Mouse (Mus musculus) liver, embryonic 11.5 days (tissue): ENCODE measurements around the gene Dcn. TPM values are rescaled to one million over a fixed set of nuclear protein-coding genes. Genes with fewer than 3 reads are reported as not detected.

Source experiments
- ATAC-seq: fragments of 200-750 bp; cut with Nextera tagmentation; replicated peaks from 2 replicates; pipeline ENCODE4 v1.8.0; 2017; ENCODE audit warnings: moderate number of reproducible peaks, mild to moderate bottlenecking, moderate TSS enrichment, moderate library complexity; ENCODE audit not compliant: low FRiP score
- DNase-seq: peaks from one replicate; pipeline ENCODE4 v3.0.0-alpha.2; 2017; ENCODE audit warnings: low spot score
- H3K27ac ChIP-seq: fragments of 300-500 bp; sonication (generic); 2 replicates; pipeline ENCODE4 v1.5.1; 2014; ENCODE audit warnings: mild to moderate bottlenecking, low read depth, low read length, control low read depth
- H3K27me3 ChIP-seq: fragments of 300-500 bp; sonication (generic); replicated peaks from 2 replicates; pipeline ENCODE4 v1.6.1; 2014; ENCODE audit warnings: low read length, mixed read lengths; ENCODE audit not compliant: control insufficient read depth, insufficient read depth
- H3K36me3 ChIP-seq: fragments of 300-500 bp; sonication (generic); 2 replicates; pipeline ENCODE4 v1.6.1; 2014; ENCODE audit warnings: mild to moderate bottlenecking, low read length, moderate library complexity, mixed read lengths; ENCODE audit not compliant: control insufficient read depth, insufficient read depth
- H3K4me1 ChIP-seq: fragments of 300-500 bp; sonication (generic); replicated peaks from 2 replicates; pipeline ENCODE4 v1.6.1; 2014; ENCODE audit warnings: low read length, mixed read lengths; ENCODE audit not compliant: control insufficient read depth, insufficient read depth
- H3K4me2 ChIP-seq: fragments of 300-500 bp; sonication (generic); 2 replicates; pipeline ENCODE4 v1.6.1; 2014; ENCODE audit warnings: mild to moderate bottlenecking, control low read depth, moderate library complexity
- H3K4me3 ChIP-seq: fragments of 300-500 bp; sonication (generic); 2 replicates; pipeline ENCODE4 v1.5.1; 2014; ENCODE audit warnings: low read depth, low read length, control low read depth
- H3K9ac ChIP-seq: fragments of 300-500 bp; sonication (generic); 2 replicates; pipeline ENCODE4 v1.6.1; 2014; ENCODE audit warnings: low read depth, low read length, control low read depth
- H3K9me3 ChIP-seq: fragments of 300-500 bp; sonication (generic); 2 replicates; pipeline ENCODE4 v1.6.1; 2016; ENCODE audit warnings: low read length, inconsistent platforms, mixed read lengths; ENCODE audit not compliant: control insufficient read depth
- WGBS: fragments of 180-500 bp; shearing (Covaris S2); extraction: QIAGEN DNeasy Blood & Tissue Kit; methylation state at CpG from one replicate; pipeline ENCODE4 v1.1.7; 2014; 5-methylcytosine and 5-hydroxymethylcytosine counted together
- polyA plus RNA-seq: library from polyadenylated mRNA; unstranded; fragments of >200 nt; fragmentation: Nextera tagmentation; extraction: Ambion mirVana; gene quantifications from 2 replicates; pipeline ENCODE4 v1.2.1, GENCODE M21; 2014

Gene Dcn
- polyA plus RNA-seq, 1 experiment from 2014 or later, result 39.5 TPM

DNA sequence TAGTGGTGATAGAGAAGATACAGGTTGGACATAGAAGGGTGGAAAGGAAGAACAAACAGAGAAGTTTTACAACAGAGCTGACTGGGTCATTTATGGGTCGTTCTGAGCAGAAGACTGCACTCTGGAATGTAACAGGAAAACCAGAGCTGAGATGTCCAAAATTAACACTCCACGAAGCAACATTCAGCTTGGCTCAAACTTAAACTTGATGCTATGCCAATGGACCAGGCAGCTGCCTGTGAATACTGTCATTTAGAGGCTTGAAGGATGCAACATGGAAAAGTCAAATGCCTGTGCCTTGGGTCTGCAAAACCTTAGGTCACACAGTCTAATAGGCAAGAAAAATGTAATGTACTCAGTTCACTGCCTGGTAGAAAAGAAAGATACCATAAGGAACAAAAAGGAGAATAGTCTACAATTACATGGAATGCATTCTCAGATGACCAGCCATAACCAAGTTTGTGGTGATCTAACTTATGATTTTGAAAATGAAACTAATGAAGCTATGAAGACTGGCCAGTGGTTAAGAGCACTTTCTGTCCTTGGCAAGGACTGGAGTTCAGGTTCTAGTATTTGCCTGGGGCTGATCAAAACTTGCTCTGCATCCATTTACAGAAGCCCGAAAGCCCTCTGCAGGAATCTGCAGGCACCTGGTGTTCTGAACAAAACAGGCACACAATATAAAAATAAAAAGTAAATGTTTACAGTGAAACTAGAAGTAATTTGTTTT is 9.8 kb upstream of the Dcn start:
- Histone ChIP-seq H3K36me3 (no peaks in the 10 kb centered on the region), H3K9ac (no peak overlapping the region), H3K27ac (no peak overlapping the region), H3K4me3 (no peak overlapping the region), H3K27me3 (no peaks in the 10 kb centered on the region), H3K4me2 (no peak overlapping the region), H3K9me3 (no peaks in the 10 kb centered on the region), H3K4me1 (no peaks in the 10 kb centered on the region)
- WGBS, result 66% methylated on average over 3 of the region's 3 CpGs
- ATAC-seq (no peak), DNase-seq (no peak)

DNA sequence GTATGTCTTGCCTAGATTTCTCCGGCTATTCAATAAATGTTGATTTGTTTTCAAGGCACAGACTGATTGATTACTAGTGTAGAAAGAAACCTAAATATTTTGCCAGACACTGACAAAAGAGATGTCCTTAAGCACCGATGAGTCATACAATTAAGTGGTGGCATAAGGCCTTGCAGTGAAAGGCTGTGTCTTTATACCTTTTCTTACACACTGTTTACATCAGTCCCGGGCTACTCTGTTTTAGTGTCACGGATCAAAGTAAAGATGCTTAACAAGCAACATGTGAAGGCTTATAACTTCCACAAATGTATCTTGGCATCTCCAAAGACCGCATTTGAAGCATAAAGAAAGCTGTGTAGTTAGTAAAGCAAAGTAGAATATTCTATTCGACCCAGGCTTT is 3.9 kb upstream of the Dcn start:
- H3K36me3 ChIP-seq, result no peaks in the 10 kb centered on the region

DNA sequence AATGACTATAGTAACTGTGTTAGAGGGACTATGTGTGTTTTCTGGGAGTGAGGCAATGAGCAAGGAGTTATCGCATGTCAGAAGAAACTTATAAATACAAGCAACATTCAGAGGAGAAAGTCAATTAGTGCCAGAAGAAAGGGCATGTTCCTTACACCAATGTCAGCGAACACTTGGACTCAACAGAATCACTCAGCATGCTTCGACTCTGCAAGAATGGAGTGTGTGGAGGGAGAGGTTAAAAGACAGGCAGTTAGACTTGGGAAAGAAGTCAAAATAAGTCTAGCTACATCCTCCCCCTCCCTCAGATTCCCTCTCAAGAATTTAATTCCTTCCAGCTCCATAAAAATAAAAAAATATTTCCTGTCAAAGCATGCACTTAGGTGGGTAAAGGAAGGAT is 1.1 kb upstream of the Dcn start:
- no peaks in the 10 kb centered on the region for H3K9me3 ChIP-seq
- DNase-seq (no peak), ATAC-seq (no peak)
- no peaks in the 10 kb centered on the region for H3K4me1 ChIP-seq
- no peak overlapping the region for H3K4me2 ChIP-seq
- 78% methylated on average over 3 of the region's 3 CpGs for WGBS
- H3K36me3 ChIP-seq, result no peaks in the 10 kb centered on the region
- H3K4me3 ChIP-seq, result no peak overlapping the region
- no peak overlapping the region for H3K27ac ChIP-seq
- H3K27me3 ChIP-seq, result no peaks in the 10 kb centered on the region
- H3K9ac ChIP-seq, result no peak overlapping the region

More for the DNA sequence above, 3.9 kb upstream of the Dcn start:
- Histone ChIP-seq H3K9me3 (no peaks in the 10 kb centered on the region), H3K4me3 (no peak overlapping the region), H3K27me3 (no peaks in the 10 kb centered on the region), H3K9ac (no peak overlapping the region), H3K27ac (no peak overlapping the region), H3K4me1 (no peaks in the 10 kb centered on the region), H3K4me2 (no peak overlapping the region)
- ATAC-seq, result no peak
- no peak for DNase-seq
- WGBS, result 68% methylated on average over 6 of the region's 6 CpGs

DNA sequence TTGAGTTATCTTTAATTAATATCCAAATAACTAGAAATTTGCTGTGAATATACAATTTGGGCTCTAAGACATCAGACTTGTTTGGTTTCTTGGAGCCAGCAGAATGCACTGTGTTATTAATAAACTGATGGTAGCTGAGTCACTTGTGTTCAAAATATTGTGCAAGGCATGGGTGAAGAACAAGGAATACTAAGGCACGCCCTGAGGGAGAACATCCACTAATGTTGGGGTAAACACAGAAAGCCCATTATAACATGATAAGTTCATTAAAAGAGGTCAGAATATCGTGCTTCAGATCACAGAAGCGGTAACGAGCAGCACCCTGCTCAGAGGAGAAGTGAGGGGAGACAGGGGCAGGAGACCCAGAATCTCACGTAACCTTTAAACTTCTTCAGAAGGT is 2.7 kb downstream of the Dcn start:
- Histone ChIP-seq H3K4me3 (no peak overlapping the region), H3K9ac (no peak overlapping the region), H3K27me3 (no peaks in the 10 kb centered on the region), H3K4me1 (no peaks in the 10 kb centered on the region), H3K36me3 (no peaks in the 10 kb centered on the region), H3K27ac (no peak overlapping the region), H3K9me3 (no peaks in the 10 kb centered on the region), H3K4me2 (no peak overlapping the region)
- ATAC-seq, result no peak
- no peak for DNase-seq
- 78% methylated on average over 5 of the region's 5 CpGs for WGBS

DNA sequence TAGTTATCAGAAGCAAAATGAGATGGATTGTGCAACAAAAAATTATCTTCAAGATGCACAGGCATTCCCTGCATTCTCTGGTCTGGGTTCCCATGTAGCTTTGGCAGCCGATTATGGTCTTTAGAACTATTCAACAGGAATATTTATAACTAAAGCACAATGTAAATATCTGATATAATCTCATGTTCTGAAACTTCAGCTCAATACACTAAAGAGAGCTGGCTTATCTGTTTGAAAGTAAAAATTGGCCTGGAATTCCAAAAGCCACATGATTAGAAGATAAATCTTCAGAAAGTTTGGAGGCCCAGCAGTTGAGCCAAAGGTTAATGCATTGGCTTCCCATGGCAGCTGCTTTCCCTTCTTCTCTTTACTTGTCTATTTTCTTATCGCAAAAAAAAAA is 4.6 kb downstream of the Dcn start:
- Histone ChIP-seq H3K9me3 (no peaks in the 10 kb centered on the region), H3K4me1 (no peaks in the 10 kb centered on the region), H3K27ac (no peak overlapping the region), H3K27me3 (no peaks in the 10 kb centered on the region), H3K4me3 (no peak overlapping the region), H3K9ac (no peak overlapping the region), H3K4me2 (no peak overlapping the region), H3K36me3 (no peaks in the 10 kb centered on the region)
- WGBS, result 81% methylated on average over 2 of the region's 2 CpGs
- ATAC-seq (no peak), DNase-seq (no peak)

DNA sequence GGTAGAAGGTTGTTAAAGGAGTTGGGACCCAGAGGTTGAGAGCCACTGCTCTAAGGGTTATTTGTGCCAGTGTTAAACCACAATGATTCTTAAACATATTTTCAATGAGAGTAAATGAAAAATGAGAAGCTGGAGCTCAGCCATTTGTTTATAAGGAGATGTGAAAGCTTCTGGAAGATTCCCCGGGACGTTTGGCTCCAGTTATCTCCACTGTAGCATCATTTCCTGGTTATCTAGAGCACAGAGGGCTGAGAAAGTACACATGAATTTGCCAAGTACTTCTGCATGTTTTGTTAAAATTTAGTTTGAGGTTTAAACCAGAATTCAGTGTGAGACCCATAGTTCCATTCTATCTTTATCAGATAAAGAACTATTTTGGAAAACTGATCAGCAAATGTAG is 5.7 kb downstream of the Dcn start:
- Histone ChIP-seq H3K9ac (no peak overlapping the region), H3K4me1 (no peaks in the 10 kb centered on the region), H3K36me3 (no peaks in the 10 kb centered on the region), H3K4me2 (no peak overlapping the region), H3K27me3 (no peaks in the 10 kb centered on the region), H3K27ac (no peak overlapping the region), H3K4me3 (no peak overlapping the region), H3K9me3 (no peaks in the 10 kb centered on the region)
- 53% methylated on average over 2 of the region's 2 CpGs for WGBS
- DNase-seq (no peak), ATAC-seq (no peak)

DNA sequence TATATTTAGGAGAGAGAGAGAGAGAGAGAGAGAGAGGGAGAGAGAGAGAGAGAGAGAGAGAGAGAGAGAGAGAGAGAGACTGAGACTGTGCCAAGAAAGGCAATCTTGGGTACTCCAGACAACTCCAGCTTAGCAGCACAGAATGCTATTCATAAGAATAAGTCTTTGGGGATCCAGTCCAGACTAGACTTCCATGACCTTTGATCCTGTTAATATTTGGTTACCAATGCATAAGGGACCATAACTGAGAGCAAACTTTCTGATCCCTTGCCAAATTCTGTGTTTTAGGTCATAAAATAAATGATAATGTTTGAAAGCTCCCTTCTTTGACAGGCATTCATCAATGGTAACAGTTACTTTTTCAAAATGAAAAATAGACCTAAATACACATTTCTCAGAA is 6.7 kb downstream of the Dcn start:
- no peaks in the 10 kb centered on the region for H3K36me3 ChIP-seq
- H3K9ac ChIP-seq, result no peak overlapping the region
- H3K27ac ChIP-seq, result no peak overlapping the region
- no peaks in the 10 kb centered on the region for H3K27me3 ChIP-seq
- no peak overlapping the region for H3K4me3 ChIP-seq
- ATAC-seq (no peak), DNase-seq (no peak)
- H3K4me1 ChIP-seq, result no peaks in the 10 kb centered on the region
- H3K9me3 ChIP-seq, result no peaks in the 10 kb centered on the region
- no peak overlapping the region for H3K4me2 ChIP-seq

DNA sequence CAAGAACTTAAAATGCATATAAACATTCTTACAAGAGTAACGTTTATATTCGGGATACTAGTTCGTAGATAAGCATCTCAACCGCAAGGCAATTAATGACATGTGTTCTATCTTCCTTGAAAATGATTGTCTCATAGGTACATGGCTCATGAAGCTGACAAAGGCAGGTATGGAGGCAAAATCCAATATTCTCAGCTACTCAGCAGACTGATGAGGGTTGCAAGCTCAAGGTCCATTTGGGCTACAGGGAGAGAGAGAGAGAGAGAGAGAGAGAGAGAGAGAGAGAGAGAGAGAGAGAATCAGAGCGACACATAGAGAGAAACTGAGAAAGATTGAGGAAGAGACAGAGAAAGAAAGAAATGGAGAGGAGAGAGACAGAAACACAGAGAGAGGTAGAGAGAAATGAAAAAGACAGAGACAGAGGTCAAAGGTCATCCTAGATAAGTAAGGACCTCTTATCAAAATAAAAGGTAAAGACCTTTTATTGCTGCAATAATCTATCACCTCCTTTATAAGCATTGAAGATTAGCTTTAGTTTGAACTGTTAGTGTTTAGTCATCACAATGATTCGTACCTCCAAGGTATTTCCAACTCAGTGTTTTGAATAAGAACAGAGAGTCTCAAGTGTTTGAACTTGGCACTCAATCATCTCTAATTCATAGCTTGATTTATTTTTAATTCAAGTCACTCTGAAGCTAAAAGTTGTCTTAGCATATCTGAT is 8.0 kb downstream of the Dcn start:
- Histone ChIP-seq H3K4me2 (no peak overlapping the region), H3K36me3 (no peaks in the 10 kb centered on the region), H3K4me1 (no peaks in the 10 kb centered on the region), H3K27me3 (no peaks in the 10 kb centered on the region), H3K9ac (no peak overlapping the region), H3K9me3 (no peaks in the 10 kb centered on the region), H3K4me3 (no peak overlapping the region), H3K27ac (no peak overlapping the region)
- ATAC-seq (no peak), DNase-seq (no peak)
- WGBS, result 80% methylated on average over 6 of the region's 6 CpGs

DNA sequence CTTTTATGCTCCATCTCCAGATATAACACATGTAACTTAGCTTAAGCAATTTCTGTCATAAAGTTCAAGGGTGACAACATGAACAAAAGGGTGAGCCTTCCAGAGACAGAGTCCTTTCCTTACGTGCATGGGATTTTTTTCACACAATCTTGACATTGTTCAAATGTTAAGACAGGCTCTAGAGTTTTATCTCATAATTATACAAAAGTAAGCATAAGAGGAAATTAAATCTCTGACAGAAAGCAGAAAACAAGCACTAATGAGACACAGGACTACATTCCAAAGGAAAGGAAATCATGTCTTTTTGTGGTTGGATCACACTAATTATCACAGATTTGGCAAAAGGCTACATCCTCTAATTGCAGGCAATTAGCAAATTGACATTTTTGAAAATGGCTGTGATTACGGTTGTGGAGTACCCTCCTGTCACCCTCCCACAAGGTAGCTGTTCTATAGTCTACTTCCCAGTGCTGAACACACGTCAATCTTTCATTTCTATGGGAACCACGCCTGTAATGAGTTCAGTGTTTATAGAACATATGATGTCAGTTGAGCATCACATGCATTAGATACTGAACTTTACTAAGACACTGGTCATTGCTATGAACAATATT is 13.1 kb downstream of the Dcn start:
- no peak overlapping the region for H3K27ac ChIP-seq
- no peaks in the 10 kb centered on the region for H3K36me3 ChIP-seq
- no peaks in the 10 kb centered on the region for H3K27me3 ChIP-seq
- DNase-seq (no peak), ATAC-seq (no peak)
- H3K9ac ChIP-seq, result no peak overlapping the region
- no peak overlapping the region for H3K4me3 ChIP-seq
- no peak overlapping the region for H3K4me2 ChIP-seq
- no peaks in the 10 kb centered on the region for H3K4me1 ChIP-seq
- no peaks in the 10 kb centered on the region for H3K9me3 ChIP-seq
- WGBS, result 66% methylated on average over 4 of the region's 4 CpGs
